Mouse (Mus musculus): Measurements from ENCODE around the gene Antxr2.
A peak's percentile ranks its signal among the peaks of the same experiment; 100 is the strongest.

Antxr2 gene

DNA sequence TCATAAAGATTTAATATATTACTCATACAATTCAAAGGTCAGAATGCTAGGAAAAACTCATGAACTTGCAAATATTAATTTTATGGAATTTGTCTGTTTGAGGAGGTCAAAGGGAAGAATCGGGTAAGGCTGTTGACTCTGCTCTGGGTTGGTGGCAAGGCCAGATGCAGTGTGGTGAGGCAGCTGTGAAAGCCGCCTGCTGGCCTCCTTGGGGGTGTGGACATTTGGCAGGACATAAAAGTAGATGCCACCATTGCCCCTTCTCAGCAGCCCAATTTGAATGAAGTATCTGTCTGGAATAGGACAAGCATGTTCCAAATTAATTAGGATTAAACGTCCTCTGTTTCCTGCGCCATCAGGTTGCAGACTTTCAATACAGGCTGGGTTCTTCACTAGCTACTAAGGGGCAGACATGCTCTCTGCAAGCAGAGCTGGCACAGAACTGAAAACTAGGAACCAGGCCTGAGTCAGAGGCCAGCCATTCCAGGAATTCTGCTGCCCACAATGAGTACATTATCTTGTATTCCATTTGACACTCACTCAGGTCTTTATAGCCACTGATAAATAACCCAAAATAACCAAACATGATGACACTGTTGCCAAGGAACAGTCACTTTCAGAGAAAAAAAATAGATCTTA, 44.1 kb downstream of the Antxr2 start:
- DNase-seq: no peak

GRCm38 (mm10) chr5:97983375-97983774, 47.5 kb downstream of the Antxr2 start:
- DNase-seq: peak; percentile 75

- DNase-seq: no peak
Observed at GRCm38 (mm10) chr5:97980472-97980871, 50.4 kb downstream of the Antxr2 start.

DNA sequence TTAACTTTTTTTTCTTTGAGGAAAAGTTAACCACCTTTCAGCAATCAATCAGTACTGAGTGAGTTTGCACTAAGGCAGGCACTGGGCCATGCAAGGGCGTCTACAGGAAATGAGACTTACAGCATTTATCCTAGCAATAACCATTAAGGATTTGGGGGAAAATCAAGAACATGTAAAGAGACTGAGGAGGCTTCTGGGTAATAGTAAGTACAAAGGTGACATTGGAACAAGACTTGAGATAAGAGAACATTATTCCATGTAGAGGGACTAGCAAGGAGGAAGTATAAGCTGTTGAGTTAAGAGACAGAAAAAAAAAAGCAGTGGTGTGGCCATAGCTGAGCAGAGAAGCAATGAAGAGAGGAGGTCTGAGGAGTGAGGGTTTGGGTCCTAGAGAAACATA, 57.5 kb downstream of the Antxr2 start:
- no peak for DNase-seq

DNA sequence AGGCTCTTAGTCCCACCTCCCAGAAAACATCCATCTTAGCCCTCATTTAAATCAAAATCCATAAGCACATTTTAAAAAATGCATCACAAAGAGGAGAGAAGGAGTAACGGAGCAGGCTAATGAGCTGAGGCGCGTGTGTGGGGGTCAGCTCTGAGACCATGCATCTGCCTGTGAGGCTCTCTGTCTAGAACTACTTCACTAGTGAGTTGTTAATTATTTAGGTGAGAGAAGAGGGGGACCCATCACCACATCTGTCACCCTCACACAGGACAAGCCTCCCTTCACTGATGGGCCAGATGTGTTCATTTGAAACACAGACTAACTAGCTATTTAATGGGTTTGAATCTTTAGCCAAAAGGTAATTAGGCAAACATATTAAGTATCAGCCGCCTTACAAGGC, 58.8 kb downstream of the Antxr2 start:
- DNase-seq: no peak

DNA sequence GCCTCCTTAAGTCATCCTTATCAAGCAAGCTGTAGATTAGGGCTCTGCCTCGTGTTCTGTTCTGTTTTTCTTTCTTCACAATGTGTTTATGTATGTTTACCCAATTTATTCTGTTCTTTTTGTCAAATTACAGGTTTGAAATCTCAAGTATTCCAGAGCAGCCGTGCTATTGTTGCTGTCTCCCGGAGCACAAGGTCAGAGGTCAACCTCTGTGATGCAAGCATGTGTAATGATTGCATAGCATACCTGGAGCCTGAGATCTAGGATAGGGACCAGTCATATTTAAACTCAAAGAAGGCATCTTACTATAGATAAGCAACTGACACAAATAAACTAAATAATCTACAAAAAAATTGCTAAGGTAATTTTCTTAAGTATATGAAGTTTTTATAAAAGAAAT, 59.6 kb downstream of the Antxr2 start:
- no peak for DNase-seq

GRCm38 (mm10) chr5:97967044-97967443, 63.8 kb downstream of the Antxr2 start:
- no peak for DNase-seq

- DNase-seq: no peak
Observed at GRCm38 (mm10) chr5:97966101-97966500, 64.7 kb downstream of the Antxr2 start.

DNA sequence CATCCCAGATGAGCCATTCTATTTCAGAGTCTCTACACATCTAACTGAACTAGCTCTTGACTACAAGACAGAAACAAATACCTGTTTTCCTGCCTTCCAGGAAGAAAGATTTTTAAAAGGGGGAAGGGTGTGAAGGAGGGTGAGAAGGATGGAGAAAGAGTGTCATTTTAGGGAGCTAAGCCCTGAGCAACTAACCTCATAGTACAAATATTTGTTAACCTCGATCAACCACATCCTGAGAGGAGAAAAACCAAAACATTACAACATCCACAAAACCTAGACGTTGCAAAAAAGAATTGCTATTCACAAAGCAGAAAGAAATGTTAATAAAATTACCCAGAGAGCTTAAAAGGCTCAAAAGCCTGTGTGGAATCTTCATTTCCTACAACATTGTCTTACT, 66.4 kb downstream of the Antxr2 start:
- no peak for DNase-seq

GRCm38 (mm10) chr5:97962512-97962911, 68.3 kb downstream of the Antxr2 start:
- DNase-seq: no peak

GRCm38 (mm10) chr5:97961786-97962185, 69.1 kb downstream of the Antxr2 start:
- no peak for DNase-seq

- DNase-seq: no peak
Observed at GRCm38 (mm10) chr5:97959651-97960050, 71.2 kb downstream of the Antxr2 start.

DNA sequence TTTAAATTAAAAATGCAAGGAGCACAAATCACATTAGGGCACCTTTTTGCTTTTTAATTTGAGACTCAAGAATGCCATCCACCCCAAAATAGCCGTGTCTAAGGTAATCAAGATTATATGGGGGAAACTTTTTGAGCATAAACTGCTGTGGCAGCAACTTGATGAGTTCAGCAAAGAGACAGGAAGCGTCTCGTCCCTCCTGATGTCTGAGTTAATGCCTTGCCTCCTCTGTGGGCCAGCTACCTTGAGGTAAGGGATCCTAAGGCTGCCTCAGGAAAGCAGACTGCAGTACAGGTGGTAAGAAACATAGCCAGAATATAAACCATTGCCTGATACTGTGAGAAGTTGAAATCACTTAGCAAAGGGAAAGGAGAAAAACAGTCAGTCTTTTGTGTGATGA, 71.8 kb downstream of the Antxr2 start:
- DNase-seq: no peak

DNA sequence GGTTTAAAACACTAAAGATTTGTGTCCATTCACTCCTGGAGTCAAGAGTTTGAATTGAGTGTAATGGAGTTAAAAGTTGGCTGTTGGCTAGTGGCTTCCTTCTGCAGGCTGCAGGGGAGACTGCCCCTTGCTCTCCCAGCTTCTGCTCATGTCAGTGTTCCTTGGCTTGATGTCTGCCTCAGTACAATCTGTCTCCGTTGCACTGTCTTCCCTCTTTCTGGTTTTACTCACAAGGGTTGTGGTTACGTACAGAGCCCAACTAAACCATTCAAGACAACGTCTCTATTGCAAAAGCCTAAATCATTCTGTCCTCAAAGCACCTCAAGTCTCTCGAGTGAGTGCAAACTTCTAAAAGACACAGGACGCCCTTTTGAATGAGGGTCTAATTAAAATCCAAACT, 73.3 kb downstream of the Antxr2 start:
- no peak for DNase-seq

DNA sequence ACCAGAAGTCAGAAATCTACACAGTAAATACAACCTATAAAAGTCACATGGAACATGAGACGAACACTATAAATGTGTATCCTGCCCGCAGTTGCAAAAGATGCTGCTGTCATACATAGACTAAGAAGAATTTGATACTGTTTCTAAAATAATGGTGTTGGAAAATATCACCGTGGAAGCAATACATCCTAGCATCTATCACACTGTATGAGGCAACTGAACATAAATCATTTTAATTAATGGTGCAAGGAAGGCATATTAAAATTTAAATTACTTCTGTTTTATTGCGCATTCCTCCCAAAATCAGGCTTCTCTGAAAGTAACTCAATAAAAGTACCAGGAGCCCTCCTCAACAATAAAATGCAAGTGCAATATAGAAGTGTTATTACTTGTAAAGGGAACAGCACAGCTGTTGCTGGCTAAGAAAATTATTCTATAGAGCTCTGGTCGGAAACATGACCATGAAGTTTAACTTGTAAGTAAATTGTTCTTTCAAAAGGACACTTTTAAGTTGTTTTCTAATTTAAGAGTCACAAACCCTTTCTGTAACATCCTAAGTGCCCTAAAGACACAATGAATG, 76.6 kb downstream of the Antxr2 start:
- no peak for DNase-seq

DNA sequence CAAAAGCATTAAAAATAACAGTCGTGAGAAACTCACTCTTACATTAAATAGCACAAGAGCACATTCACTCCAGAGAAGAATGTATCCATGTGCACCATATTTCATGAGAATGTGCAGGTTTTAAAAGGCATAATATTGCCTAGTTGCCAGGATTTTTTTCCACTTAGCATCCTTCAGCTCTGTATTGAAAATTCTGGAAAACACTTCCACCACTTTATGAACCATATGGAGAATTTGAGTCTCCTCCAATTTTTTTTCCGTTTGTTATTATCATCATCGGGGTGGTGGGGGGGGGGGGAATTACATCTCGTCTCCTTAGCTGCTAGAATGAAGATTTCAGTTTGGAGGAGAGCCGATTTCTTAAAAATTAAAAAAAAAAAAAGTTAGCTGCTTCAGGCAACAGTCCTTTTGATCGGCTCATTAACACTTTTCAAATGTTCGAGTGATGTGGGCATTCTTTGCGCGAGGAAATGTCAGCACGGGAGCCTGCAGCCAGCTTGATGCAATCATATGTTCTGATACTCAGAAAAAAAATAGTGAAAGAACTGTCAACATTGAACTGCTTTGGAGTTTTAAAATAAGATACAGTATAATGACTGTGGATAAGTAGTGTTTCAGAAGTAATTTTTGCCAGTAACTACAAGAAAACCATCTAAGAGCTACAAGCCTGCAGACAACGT, 77.5 kb downstream of the Antxr2 start:
- DNase-seq: no peak

DNA sequence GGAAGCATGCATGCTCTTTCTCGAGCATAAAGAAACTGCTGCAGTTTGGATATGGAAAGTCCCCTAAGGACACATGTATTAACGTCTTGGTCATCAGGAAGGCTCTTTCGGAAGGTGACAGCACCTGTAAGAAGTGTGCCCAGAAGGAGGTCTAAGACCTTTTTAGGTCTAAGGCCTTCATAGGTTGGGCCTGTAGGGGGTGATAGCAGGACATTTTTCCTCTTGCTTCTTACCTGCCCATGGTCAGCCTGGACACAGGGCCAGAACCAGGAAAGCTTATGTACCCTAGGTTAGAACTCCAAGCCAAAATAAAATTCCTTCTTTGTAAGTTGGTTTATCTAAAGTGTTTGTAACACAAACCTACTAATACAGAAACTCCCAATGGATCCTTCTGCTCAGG, 83.6 kb downstream of the Antxr2 start:
- no peak for DNase-seq

GRCm38 (mm10) chr5:97946236-97946635, 84.6 kb downstream of the Antxr2 start:
- DNase-seq: peak; percentile 20

DNA sequence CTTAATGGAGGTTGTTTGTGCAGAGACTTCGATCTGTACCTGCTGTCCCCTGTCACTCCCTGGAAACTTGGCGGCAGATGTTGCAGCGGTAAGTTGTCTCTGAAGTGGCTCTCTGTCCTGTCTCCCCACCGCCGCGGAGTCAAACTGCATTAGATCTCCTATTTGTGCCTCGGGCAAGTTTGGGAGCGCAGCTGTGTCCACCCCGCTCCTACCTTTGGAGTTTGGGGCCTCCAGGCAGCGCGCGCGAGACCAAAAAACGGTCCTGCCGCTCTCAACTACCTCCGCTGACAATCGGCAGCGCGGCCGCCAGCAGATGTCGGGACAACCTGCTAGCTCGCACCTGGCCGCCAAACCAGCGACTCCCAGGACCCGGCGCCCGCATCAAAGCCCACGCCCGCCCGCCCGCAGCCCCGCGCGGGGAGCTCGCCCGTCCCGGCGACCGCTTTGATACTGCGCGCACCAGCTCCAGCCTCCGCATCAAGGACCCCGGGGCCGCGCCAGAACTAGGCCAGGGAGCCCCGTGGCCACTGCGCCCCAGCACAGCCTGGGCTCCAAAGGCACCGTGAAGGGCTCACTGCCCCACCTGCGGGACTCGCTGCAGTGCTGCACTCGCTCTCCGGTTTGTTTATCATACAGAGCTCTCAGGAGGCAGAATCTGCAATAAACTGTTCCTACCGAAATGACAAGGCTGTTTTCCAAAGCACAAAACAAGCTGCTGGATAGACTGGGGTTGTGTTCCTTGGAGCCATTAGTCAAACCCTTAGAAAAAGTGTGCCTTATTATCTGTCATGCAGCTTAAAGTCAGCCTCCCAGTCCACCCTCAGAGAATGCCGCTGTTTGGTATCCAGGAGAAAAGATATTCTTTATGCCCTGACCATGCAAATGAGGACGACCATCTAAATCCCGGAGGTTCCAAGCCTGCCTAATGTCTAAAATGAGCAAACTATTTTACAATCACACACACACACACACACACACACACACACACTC, 95.4 kb downstream of the Antxr2 start:
- DNase-seq: peak; percentile 75

- no peak for DNase-seq
Observed at GRCm38 (mm10) chr5:97917654-97918053, 113.2 kb downstream of the Antxr2 start.

DNA sequence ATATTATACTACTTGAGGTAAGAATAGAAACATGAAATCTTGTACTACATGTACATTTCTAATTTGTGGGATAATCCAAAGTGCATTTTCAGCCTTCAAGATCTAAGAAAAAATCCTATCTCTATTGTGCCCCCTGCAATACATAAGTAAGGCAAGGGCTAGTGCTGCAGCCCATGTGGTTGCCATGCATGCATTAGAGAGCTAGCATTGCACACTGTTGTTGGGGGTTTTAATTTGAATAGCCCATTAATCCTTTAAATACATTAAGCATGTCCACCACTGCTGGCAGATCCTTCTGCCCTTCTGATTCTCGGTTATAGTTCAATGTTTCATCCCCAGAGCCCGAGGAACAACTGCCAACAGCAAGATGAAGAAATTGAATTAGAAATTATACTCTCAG, 116.0 kb downstream of the Antxr2 start:
- DNase-seq: no peak

DNA sequence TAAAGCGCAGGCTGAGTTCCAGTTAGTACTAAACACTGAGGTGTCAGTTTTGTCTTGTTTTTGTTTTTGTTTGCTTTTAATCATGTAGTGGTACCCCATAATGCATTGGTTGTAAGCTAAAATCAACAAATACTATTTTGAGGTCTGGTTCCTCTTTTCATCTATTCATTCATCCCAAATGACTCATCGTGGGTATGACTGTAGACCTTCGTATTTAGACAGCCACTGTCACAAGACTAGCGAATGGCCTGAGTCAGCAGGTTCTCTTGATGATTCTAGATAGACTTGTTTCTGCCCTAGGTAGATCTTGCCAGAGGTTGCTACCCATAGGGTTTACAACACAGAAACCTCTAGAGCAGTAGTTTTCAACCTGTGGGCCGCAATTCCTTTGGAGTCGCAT, 116.9 kb downstream of the Antxr2 start:
- no peak for DNase-seq

GRCm38 (mm10) chr5:97907482-97907881, 123.4 kb downstream of the Antxr2 start:
- no peak for DNase-seq
